Mouse (Mus musculus): ENCODE measurements around the gene Spred3. TPM values are rescaled to one million over a fixed set of nuclear protein-coding genes. Genes with fewer than 3 reads are reported as not detected.

The Spred3 gene
- polyA plus RNA-seq, 1 experiment from 2014 or later = 1.2 TPM

DNA sequence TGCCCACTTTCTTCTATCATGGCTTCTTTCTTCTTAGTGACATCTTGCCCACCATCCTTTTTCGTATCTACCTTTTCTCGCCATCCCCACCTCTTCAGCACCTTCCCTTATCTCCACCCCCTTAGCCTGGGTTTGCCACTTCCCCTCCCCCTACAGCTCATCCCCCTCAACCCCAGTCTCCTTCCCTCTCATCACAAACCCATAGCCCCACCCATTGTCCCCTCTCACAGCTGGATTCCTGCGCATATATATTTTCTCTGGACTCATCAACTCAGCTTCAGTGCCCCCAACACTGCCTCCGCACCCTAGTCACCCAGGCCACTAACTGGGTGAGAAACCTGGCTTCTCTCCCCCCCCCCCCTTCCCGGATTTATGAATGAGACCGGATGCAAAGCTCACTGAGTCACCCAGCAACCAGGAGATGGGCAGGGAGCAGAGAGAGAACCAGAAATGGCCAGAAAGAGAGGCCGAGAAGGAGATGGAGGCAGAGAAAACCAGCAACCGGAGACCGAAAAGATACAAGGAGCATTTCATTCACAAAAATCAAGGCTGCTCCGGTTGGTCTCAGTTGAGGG, 2.0 kb downstream of the Spred3 start:
- 0 out of 2 replicates have a peak overlapping the region, but pooled peaks have one; percentile 60 for H3K9ac ChIP-seq
- peaks cover 2% of the 10 kb centered on the region; the same call in 1 of the 2 replicates for H3K36me3 ChIP-seq
- H3K9me3 ChIP-seq (replicated peaks) = no peaks in the 10 kb centered on the region
- no peak overlapping the region for H3K27ac ChIP-seq
- H3K4me2 ChIP-seq = peak overlapping the region; percentile 88
- no peak for ATAC-seq (replicated peaks; ENCODE audit: insufficient number of reproducible peaks, insufficient read depth, low FRiP score, low read depth)
- WGBS = 5% methylated on average over 10 of the region's 10 CpGs
- H3K4me1 ChIP-seq (replicated peaks) = peaks cover 43% of the 10 kb centered on the region
- H3K4me3 ChIP-seq = peak overlapping the region; percentile 62
- H3K27me3 ChIP-seq = peaks cover 41% of the 10 kb centered on the region

- Histone ChIP-seq H3K4me3 (no peak overlapping the region), H3K4me1 (replicated peaks) (peaks cover 47% of the 10 kb centered on the region), H3K4me2 (0 out of 2 replicates have a peak overlapping the region, but pooled peaks have one; percentile 10), H3K9ac (no peak overlapping the region), H3K27ac (no peak overlapping the region), H3K9me3 (replicated peaks) (no peaks in the 10 kb centered on the region), H3K27me3 (peaks cover 35% of the 10 kb centered on the region), H3K36me3 (no peaks in the 10 kb centered on the region)
- WGBS = 27% methylated on average over 19 of the region's 19 CpGs
- ATAC-seq (replicated peaks; ENCODE audit: insufficient number of reproducible peaks, insufficient read depth, low FRiP score, low read depth) = no peak
Observed at GRCm38 (mm10) chr7:29167656-29168055, 2.6 kb downstream of the Spred3 start.

DNA sequence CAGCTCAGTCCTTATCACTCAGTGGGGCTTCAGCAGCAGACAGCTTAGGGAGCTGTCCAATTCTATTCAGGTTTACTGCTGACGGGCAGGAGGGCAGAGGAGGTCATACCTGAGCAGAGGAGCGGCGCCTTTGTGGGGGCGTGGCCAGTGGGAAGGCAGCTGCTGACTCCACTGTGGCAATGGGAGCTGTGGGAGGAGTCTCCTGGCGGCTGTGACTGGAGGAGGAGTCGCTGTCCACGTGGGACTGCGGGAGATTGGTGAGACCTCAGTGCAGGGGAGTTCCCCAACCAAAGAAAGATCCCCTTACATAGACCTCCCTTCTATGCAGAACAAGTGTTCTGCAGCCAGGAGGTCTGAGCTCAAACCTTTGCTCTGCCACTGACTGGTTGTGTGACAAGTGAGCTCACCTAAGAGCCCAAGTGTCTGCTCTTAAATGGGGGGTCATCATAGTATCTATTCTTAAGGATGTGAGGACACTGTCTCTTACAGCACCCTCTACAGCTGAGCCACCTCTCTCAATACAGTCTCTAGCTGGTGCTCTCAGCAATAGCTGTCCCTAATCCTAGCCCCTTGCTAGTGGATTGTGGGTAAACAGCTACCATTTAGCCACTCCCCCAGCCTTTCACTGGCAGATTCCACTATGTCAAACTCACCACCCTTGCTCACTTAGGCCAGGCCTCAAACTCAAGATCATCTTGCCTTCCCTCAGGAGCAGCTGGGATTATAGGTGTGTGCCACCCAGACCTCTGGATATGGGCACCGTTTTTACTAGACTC, 7.3 kb downstream of the Spred3 start:
- H3K4me2 ChIP-seq = no peak overlapping the region
- WGBS = 12% methylated on average over 9 of the region's 9 CpGs
- no peaks in the 10 kb centered on the region for H3K9me3 ChIP-seq (replicated peaks)
- no peak; the same call in 1 of the 2 replicates for ATAC-seq (replicated peaks; ENCODE audit: insufficient number of reproducible peaks, insufficient read depth, low FRiP score, low read depth)
- H3K9ac ChIP-seq = no peak overlapping the region
- no peak overlapping the region for H3K4me3 ChIP-seq
- peaks cover 25% of the 10 kb centered on the region for H3K27me3 ChIP-seq
- H3K4me1 ChIP-seq (replicated peaks) = peaks cover 7% of the 10 kb centered on the region
- no peaks in the 10 kb centered on the region; the same call in 1 of the 2 replicates for H3K36me3 ChIP-seq
- H3K27ac ChIP-seq = no peak overlapping the region

GRCm38 (mm10) chr7:29162294-29162693, 7.9 kb downstream of the Spred3 start:
- Histone ChIP-seq H3K9ac (no peak overlapping the region), H3K36me3 (no peaks in the 10 kb centered on the region; the same call in 1 of the 2 replicates), H3K4me2 (no peak overlapping the region), H3K4me3 (no peak overlapping the region), H3K4me1 (replicated peaks) (peaks cover 7% of the 10 kb centered on the region), H3K27me3 (peaks cover 27% of the 10 kb centered on the region), H3K27ac (no peak overlapping the region), H3K9me3 (replicated peaks) (no peaks in the 10 kb centered on the region)
- 64% methylated on average over 5 of the region's 5 CpGs for WGBS
- no peak for ATAC-seq (replicated peaks; ENCODE audit: insufficient number of reproducible peaks, insufficient read depth, low FRiP score, low read depth)

DNA sequence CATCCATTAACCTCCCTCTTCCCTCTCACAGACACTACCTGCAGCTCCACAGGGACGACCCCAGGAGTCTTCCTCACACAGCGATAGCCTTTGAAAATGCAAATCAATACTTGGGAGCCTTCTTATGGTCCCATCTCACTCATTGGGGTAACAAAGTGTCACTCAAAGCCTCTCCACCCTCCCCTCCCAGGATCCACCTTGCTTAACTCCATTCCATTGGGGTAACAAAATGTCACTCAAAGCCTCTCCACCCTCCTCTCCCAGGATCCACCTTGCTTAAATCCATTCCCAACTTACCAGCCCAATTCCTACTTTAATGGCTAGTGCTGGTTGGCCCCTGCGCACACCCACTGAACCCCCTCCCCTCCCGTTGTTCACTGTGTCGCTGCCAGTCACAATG, 11.9 kb downstream of the Spred3 start:
- Histone ChIP-seq H3K36me3 (peaks cover 7% of the 10 kb centered on the region), H3K4me1 (replicated peaks) (peaks cover 17% of the 10 kb centered on the region), H3K9me3 (replicated peaks) (no peaks in the 10 kb centered on the region), H3K9ac (no peak overlapping the region), H3K4me3 (no peak overlapping the region), H3K27me3 (peaks cover 27% of the 10 kb centered on the region), H3K4me2 (no peak overlapping the region), H3K27ac (no peak overlapping the region)
- WGBS = 2% methylated on average over 5 of the region's 5 CpGs
- no peak for ATAC-seq (replicated peaks; ENCODE audit: insufficient number of reproducible peaks, insufficient read depth, low FRiP score, low read depth)

DNA sequence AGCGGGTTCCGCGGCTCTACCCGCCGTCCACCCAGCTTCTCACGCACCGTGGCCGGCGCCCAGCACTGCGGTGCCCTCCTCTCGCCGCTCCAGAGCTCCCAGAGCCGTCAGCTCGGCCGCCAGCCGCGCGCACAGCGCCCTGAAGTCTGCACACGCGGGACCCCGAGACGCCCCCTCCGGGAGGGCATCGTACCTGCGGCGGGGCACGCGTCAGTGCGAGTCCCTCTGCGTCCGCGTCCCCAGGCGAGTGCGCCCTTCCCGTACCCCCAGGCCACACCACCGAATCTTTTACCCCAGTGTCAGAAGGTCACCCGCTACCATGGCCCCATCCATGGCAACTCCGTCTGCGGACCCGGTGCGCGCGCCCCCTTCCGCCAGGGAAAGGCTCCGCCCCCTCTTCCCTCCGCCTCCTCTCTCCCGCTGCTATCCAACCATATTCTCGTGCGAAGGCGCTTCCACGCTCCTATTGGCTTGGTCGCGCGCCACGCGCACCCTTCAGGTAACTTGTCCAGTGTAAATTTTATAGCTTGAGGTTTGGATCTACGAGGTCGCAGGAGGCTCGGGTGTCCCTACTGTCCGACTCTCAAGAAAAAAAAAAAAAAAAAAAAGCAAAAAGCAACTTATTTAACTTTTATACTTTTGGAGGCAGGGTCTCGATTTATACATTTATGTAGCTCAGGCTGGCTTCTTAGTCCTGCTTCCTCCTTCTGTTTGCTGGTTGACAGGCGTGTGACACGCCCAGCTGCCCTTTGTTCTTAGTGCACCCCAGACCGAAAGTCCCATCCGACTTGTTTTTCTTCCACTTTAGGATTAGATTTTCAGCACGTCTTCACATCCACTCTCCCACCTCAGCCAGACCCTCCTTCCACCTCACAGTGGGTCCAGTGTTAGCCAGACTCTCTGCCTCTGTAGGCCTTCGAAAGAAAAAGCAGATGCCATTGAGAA, 14.1 kb downstream of the Spred3 start, which contains the start of gene Fam98c:
TSS of gene Fam98c (minus strand) at position 397 of the 945 bp plus-strand sequence.
- ATAC-seq (replicated peaks; ENCODE audit: insufficient number of reproducible peaks, insufficient read depth, low FRiP score, low read depth) = peak; percentile 81
- WGBS = 3% methylated on average over 68 of the region's 68 CpGs
- Histone ChIP-seq H3K4me3 (peak within 1 kb of the TSS; percentile 87), H3K27me3 (peaks cover 32% of the 10 kb centered on the region), H3K4me1 (replicated peaks) (peaks cover 10% of the 10 kb centered on the region), H3K4me2 (peak within 1 kb of the TSS; percentile 94), H3K27ac (peak within 1 kb of the TSS; percentile 86), H3K9me3 (replicated peaks) (no peaks in the 10 kb centered on the region), H3K9ac (peak within 1 kb of the TSS; percentile 76), H3K36me3 (peaks cover 7% of the 10 kb centered on the region; the same call in 1 of the 2 replicates)

- Histone ChIP-seq H3K9ac (peak overlapping the region; percentile 76), H3K27ac (peak overlapping the region; percentile 86), H3K4me3 (peak overlapping the region; percentile 87), H3K4me1 (replicated peaks) (peaks cover 10% of the 10 kb centered on the region), H3K27me3 (peaks cover 34% of the 10 kb centered on the region), H3K36me3 (peaks cover 7% of the 10 kb centered on the region; the same call in 1 of the 2 replicates), H3K9me3 (replicated peaks) (no peaks in the 10 kb centered on the region), H3K4me2 (peak overlapping the region; percentile 94)
- ATAC-seq (replicated peaks; ENCODE audit: insufficient number of reproducible peaks, insufficient read depth, low FRiP score, low read depth) = peak; percentile 85
- WGBS = 8% methylated on average over 35 of the region's 37 CpGs
Observed at GRCm38 (mm10) chr7:29155196-29155837, 14.9 kb downstream of the Spred3 start.

DNA sequence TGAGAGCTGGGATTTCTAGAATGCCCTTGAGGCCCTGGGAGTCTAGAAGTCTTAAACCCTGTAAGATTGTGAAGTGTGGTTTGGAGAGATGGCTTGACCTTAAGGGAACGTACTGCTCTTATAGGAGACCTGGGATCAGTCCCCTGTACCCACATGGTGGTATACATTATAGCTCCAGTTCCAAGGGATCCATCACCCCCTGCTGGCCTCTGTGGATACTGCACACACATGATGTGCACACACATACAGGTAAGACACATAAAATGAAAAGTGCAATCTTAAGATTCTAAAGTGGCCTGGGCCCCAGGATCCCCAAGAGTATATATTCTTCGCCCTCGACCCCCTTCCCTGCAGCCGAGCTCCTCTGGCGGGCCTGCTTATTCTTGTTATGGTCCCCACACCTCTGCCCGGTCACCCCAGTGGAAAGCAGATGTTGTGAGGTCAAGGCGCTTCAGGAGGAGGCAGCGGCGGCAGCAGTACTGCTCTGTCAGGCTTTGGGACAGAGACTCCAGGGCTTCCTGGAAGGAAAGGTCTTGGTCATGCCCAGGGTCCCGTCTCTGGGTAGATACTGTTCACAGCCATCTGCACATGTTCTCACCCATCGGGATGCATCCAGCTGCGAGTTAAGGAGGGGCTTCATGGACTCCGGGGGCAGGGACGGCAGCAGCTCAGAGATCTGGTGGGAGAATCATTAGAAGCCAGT, 16.0 kb downstream of the Spred3 start:
- no peak for ATAC-seq (replicated peaks; ENCODE audit: insufficient number of reproducible peaks, insufficient read depth, low FRiP score, low read depth)
- Histone ChIP-seq H3K27ac (no peak overlapping the region), H3K9me3 (replicated peaks) (no peaks in the 10 kb centered on the region), H3K36me3 (peaks cover 7% of the 10 kb centered on the region; the same call in 1 of the 2 replicates), H3K4me3 (no peak overlapping the region), H3K4me2 (no peak overlapping the region), H3K27me3 (peaks cover 25% of the 10 kb centered on the region), H3K4me1 (replicated peaks) (peaks cover 10% of the 10 kb centered on the region), H3K9ac (no peak overlapping the region)
- WGBS = 91% methylated on average over 14 of the region's 14 CpGs

DNA sequence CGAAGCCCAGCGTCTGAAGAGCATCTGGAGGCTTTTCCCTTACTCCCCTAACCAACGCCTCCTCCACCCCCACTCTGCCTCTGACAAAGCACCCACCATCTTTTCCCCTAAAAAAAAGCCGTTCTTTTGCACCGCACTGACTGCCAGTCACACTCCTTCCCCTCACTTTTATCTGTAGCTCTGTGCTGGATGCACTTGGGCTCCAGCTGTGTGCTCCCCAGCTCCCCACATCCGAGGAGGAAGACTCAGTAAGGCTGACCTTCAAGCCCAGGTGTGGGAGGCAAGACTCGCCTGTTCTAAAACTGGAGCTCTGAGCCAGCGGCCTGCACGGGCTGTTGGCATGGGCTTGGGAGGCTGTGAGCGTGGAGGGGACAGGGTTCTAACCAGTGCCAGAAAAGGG, 18.7 kb downstream of the Spred3 start:
- no peak overlapping the region for H3K4me2 ChIP-seq
- no peak overlapping the region for H3K27ac ChIP-seq
- H3K9ac ChIP-seq = no peak overlapping the region
- H3K9me3 ChIP-seq (replicated peaks) = no peaks in the 10 kb centered on the region
- peaks cover 8% of the 10 kb centered on the region for H3K4me1 ChIP-seq (replicated peaks)
- WGBS = 53% methylated on average over 10 of the region's 10 CpGs
- H3K36me3 ChIP-seq = peaks cover 7% of the 10 kb centered on the region; the same call in 1 of the 2 replicates
- H3K27me3 ChIP-seq = peaks cover 7% of the 10 kb centered on the region; the same call in 1 of the 2 replicates
- no peak for ATAC-seq (replicated peaks; ENCODE audit: insufficient number of reproducible peaks, insufficient read depth, low FRiP score, low read depth)
- H3K4me3 ChIP-seq = no peak overlapping the region

DNA sequence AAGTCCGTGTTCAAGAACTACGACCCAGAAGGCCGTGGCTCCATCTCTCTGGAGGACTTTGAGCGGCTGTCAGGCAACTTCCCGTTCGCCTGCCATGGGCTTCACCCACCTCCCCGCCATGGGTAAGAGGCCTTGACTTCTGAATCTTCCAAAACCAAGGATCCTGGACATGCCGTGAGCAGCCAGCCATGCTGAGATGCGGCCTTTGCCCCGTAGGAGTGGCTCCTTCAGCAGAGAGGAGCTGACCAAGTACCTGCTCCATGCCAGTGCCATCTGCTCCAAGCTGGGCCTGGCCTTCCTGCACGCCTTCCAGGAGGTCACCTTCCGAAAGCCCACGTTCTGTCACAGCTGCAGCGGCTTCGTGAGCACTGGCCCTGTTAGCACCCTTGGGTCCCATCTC, 21.4 kb downstream of the Spred3 start:
- ATAC-seq (replicated peaks; ENCODE audit: insufficient number of reproducible peaks, insufficient read depth, low FRiP score, low read depth) = no peak
- no peak overlapping the region for H3K4me2 ChIP-seq

More for the DNA sequence above, 21.4 kb downstream of the Spred3 start:
- Histone ChIP-seq H3K36me3 (peaks cover under 1% of the 10 kb centered on the region; the same call in 1 of the 2 replicates), H3K27me3 (peaks cover 7% of the 10 kb centered on the region; the same call in 1 of the 2 replicates), H3K9me3 (replicated peaks) (no peaks in the 10 kb centered on the region), H3K4me3 (no peak overlapping the region), H3K9ac (no peak overlapping the region), H3K27ac (no peak overlapping the region), H3K4me1 (replicated peaks) (no peaks in the 10 kb centered on the region)
- WGBS = 82% methylated on average over 15 of the region's 15 CpGs

Data from heart, embryonic 15.5 days (tissue).